Mouse (Mus musculus) heart, adult 2 months (tissue): ENCODE data around the gene Ccdc78. TPM values are rescaled to one million over a fixed set of nuclear protein-coding genes. Genes with fewer than 3 reads are reported as not detected.
"Not testable (repeated sequence)": the region's sequence is repeated elsewhere in the genome, so short reads cannot be mapped to it uniquely, and the experiment has no call there.

Experiments used
- DNase-seq, 2 experiments: peaks; one replicate each; pipeline ENCODE4 v3.0.0; 2021
- H3K27ac ChIP-seq: fragments of 200-600 bp; 2 replicates; pipeline ENCODE4 v1.8.1; 2022
- H3K27me3 ChIP-seq: fragments of 200-500 bp; 2 replicates; pipeline ENCODE4 v1.6.1; 2012; ENCODE audit warnings: mild to moderate bottlenecking, low read length, inconsistent platforms, mixed read lengths; ENCODE audit not compliant: control insufficient read depth, insufficient read depth
- H3K36me3 ChIP-seq: fragments of 200-500 bp; 2 replicates; pipeline ENCODE4 v1.6.1; 2012; ENCODE audit warnings: low read length, inconsistent platforms; ENCODE audit not compliant: control insufficient read depth, insufficient read depth
- H3K4me1 ChIP-seq: fragments of 200-500 bp; 2 replicates; pipeline ENCODE4 v1.6.1; 2011; ENCODE audit warnings: low read length; ENCODE audit not compliant: control insufficient read depth, insufficient read depth
- H3K4me3 ChIP-seq: fragments of 200-600 bp; 2 replicates; pipeline ENCODE4 v1.8.1; 2022
- H3K79me2 ChIP-seq: fragments of 200-500 bp; replicated peaks from 2 replicates; pipeline ENCODE4 v1.6.1; 2012; ENCODE audit warnings: mild to moderate bottlenecking, inconsistent platforms, low read length, moderate library complexity, mixed read lengths; ENCODE audit not compliant: control insufficient read depth, insufficient read depth
- H3K9ac ChIP-seq: fragments of 200-500 bp; 2 replicates; pipeline ENCODE4 v1.6.1; 2012; ENCODE audit warnings: low read depth, mild to moderate bottlenecking, control low read depth, inconsistent platforms, low read length, mixed read lengths
- CTCF ChIP-seq: fragments of 200-600 bp; IDR thresholded peaks from 2 replicates; pipeline ENCODE4 v1.8.1; 2022; ENCODE audit warnings: antibody characterized with exemption, mild to moderate bottlenecking, moderate library complexity
- EP300 ChIP-seq: fragments of 200-500 bp; IDR thresholded peaks from 2 replicates; pipeline ENCODE4 v1.6.1; 2011; ENCODE audit warnings: low read depth, low read length, control low read depth; ENCODE audit not compliant: insufficient read depth
- POLR2A ChIP-seq: fragments of 200-500 bp; IDR thresholded peaks from 2 replicates; pipeline ENCODE4 v1.6.1; 2011; ENCODE audit warnings: mild to moderate bottlenecking, low read depth, low read length, control low read depth; ENCODE audit not compliant: insufficient read depth
- WGBS: fragments of 180-500 bp; shearing (Covaris S2); methylation state at CpG from one replicate; pipeline ENCODE4 v1.1.7; 2018; 5-methylcytosine and 5-hydroxymethylcytosine counted together
- intact Hi-C: fragments of 180-260 bp; cut with DNase I; formaldehyde crosslinking; loops from one replicate; pipeline ENCODE4 v1.15.1; 2025
- polyA plus RNA-seq: library from polyadenylated mRNA; depleted of rRNA; stranded (reverse); fragments of >200 nt; gene quantifications from 2 replicates; pipeline ENCODE4 v1.2.3, GENCODE M21; 2012
- total RNA-seq, 2 experiments: library from RNA; stranded (reverse); gene quantifications; 2 replicates each; pipeline ENCODE4 v1.2.3; 2021

The Ccdc78 gene
- total and polyA plus RNA-seq, 3 experiments, result 1.1 TPM; not detected in 2

- H3K9ac ChIP-seq, result peak within 1 kb of the TSS; percentile 72
- intact Hi-C loops, result loop anchor here (1.0 kb wide), 1 partner anchor 23 kb away; no protein-coding TSS in a partner anchor
- peaks cover 11% of the 10 kb centered on the region for H3K4me1 ChIP-seq
- H3K27me3 ChIP-seq, result no peaks in the 10 kb centered on the region
- peak within 1 kb of the TSS; percentile 65 for H3K4me3 ChIP-seq
- no peaks in the 10 kb centered on the region for H3K36me3 ChIP-seq
- DNase-seq, result peak; percentile 91
- H3K27ac ChIP-seq, result peak within 1 kb of the TSS; percentile 55; the same call in 1 of the 2 replicates
- WGBS, result under 1% methylated on average over 35 of the region's 35 CpGs
- no peak for TF ChIP-seq CTCF
- no peak for TF ChIP-seq POLR2A
- TF ChIP-seq EP300, result no peak
- H3K79me2 ChIP-seq, result no peaks in the 10 kb centered on the region
Observed at GRCm38 (mm10) chr17:25796951-25797369, 10.6 kb downstream of the Ccdc78 start, which contains the start of gene Metrn. TSS of gene Metrn (minus strand) at chr17:25797136.

GRCm38 (mm10) chr17:25801029-25801428 lies 14.6 kb downstream of the Ccdc78 start:
- peak; percentile 70; the same call in 1 of the 2 replicates for TF ChIP-seq EP300
- TF ChIP-seq POLR2A, result no peak
- TF ChIP-seq CTCF, result peak; percentile 97
- 5% methylated on average over 6 of the region's 6 CpGs for WGBS
- no peaks in the 10 kb centered on the region for H3K36me3 ChIP-seq
- no peak overlapping the region for H3K27ac ChIP-seq
- no peak overlapping the region for H3K4me3 ChIP-seq
- H3K9ac ChIP-seq, result no peak overlapping the region
- intact Hi-C loops, result loop anchor here (1.0 to 5.0 kb wide), 3 partner anchors 28 to 324 kb away; partner anchors contain the start of gene Narfl
- no peaks in the 10 kb centered on the region for H3K79me2 ChIP-seq
- no peaks in the 10 kb centered on the region for H3K27me3 ChIP-seq
- DNase-seq, result peak; percentile 69 to 70
- peaks cover 2% of the 10 kb centered on the region for H3K4me1 ChIP-seq

GRCm38 (mm10) chr17:25802825-25803517 lies 16.6 kb downstream of the Ccdc78 start:
- H3K27me3 ChIP-seq, result no peaks in the 10 kb centered on the region
- WGBS, result 11% methylated on average over 10 of the region's 10 CpGs
- TF ChIP-seq EP300 (no peak), POLR2A (no peak), CTCF (no peak)
- no peak overlapping the region for H3K9ac ChIP-seq
- no peaks in the 10 kb centered on the region for H3K79me2 ChIP-seq
- no peaks in the 10 kb centered on the region for H3K4me1 ChIP-seq
- no peak overlapping the region for H3K27ac ChIP-seq
- peak; percentile 63 to 68 for DNase-seq
- no peaks in the 10 kb centered on the region for H3K36me3 ChIP-seq
- intact Hi-C loops, result loop anchor here (5.0 kb wide), 2 partner anchors 236 to 326 kb away; no protein-coding TSS in a partner anchor
- no peak overlapping the region for H3K4me3 ChIP-seq

GRCm38 (mm10) chr17:25806507-25806906 lies 20.1 kb downstream of the Ccdc78 start:
- 81% methylated on average over 4 of the region's 4 CpGs for WGBS
- intact Hi-C loops, result no loop called here
- no peak overlapping the region for H3K4me3 ChIP-seq
- no peaks in the 10 kb centered on the region for H3K27me3 ChIP-seq
- no peak overlapping the region for H3K9ac ChIP-seq
- DNase-seq, result no peak
- no peak overlapping the region for H3K27ac ChIP-seq
- no peaks in the 10 kb centered on the region for H3K36me3 ChIP-seq
- TF ChIP-seq EP300, result no peak
- no peak for TF ChIP-seq CTCF
- no peak for TF ChIP-seq POLR2A
- H3K4me1 ChIP-seq, result no peaks in the 10 kb centered on the region; the same call in 1 of the 2 replicates
- H3K79me2 ChIP-seq, result no peaks in the 10 kb centered on the region

GRCm38 (mm10) chr17:25807452-25807851 lies 21.1 kb downstream of the Ccdc78 start:
- H3K9ac ChIP-seq, DNase-seq, H3K4me3 ChIP-seq, H3K36me3 ChIP-seq, H3K4me1 ChIP-seq, intact Hi-C loops, H3K27ac ChIP-seq, H3K79me2 ChIP-seq, H3K27me3 ChIP-seq: not testable (repeated sequence)
- 45% methylated on average over 2 of the region's 2 CpGs for WGBS

GRCm38 (mm10) chr17:25808028-25808427 lies 21.6 kb downstream of the Ccdc78 start:
- H3K9ac ChIP-seq, result no peak overlapping the region
- DNase-seq, result no peak
- H3K27ac ChIP-seq, result no peak overlapping the region
- H3K36me3 ChIP-seq, result no peaks in the 10 kb centered on the region
- no peaks in the 10 kb centered on the region for H3K27me3 ChIP-seq
- no peaks in the 10 kb centered on the region for H3K79me2 ChIP-seq
- WGBS, result 49% methylated on average over 5 of the region's 5 CpGs
- intact Hi-C loops, result no loop called here
- no peaks in the 10 kb centered on the region; the same call in 1 of the 2 replicates for H3K4me1 ChIP-seq
- no peak for TF ChIP-seq EP300
- no peak for TF ChIP-seq POLR2A
- no peak for TF ChIP-seq CTCF
- no peak overlapping the region for H3K4me3 ChIP-seq
